8 mouse cellular contexts compared by ENCODE assay signal in the genomic region with DNA sequence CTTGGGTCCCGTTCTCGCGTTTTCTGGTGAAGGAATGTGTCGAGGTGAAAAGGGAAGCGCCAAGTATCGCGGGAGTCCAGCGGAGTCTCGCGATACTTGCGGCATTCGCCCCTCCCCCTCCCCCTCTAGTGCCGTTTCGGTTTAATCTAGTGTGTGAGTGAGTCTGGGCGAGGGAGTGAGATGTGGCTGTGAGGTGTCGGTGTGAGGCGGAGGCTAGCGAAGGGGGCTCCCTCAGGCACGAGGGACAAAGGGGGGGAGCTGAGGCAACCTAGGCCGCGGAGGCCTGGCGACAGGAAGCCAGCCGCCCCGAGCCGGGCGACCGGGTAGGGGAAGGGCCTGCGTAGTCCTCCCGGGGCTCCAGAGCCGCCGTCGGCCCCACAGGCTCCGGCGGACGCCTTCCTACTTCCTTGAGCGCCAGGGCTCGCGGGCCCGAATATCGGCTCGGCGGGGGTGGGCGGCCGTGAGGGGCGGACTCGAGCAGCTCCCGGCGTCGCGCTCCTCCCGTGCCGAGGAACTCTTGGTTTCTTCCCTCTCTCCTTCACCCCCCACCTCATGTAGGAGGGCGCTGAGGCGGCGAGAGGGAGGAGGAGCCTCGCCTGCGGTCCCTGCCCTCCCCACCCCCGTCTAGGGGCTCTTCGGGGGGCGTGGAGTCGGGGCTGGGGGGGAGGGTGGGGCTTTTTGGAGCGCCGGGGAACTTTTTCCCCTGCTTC. TPM values are rescaled to one million over a fixed set of nuclear protein-coding genes. Genes with fewer than 3 reads are reported as not detected.
A peak's percentile ranks its signal among the peaks of the same experiment; 100 is the strongest.
DNase-seq lines count a peak whose midpoint lies in the region; ATAC-seq and TF ChIP-seq lines count a peak whose summit lies in the region.

TSS of gene Cdk12 (plus strand) at position 419 of the 710 bp plus-strand sequence.

- H3K27me3 ChIP-seq in embryonic facial prominence, embryonic 15.5 days, result no peaks in the 10 kb centered on the region
- no peaks in the 10 kb centered on the region for H3K27me3 ChIP-seq in limb, embryonic 14.5 days (ENCODE audit: control insufficient read depth, insufficient read depth, low read length)
- no peaks in the 10 kb centered on the region for H3K27me3 ChIP-seq in midbrain, postnatal 0 days (ENCODE audit: insufficient read depth, low read length)

- H3K4me2 ChIP-seq in embryonic facial prominence, embryonic 15.5 days (replicated peaks), result peak within 1 kb of the TSS; percentile 77
- H3K4me2 ChIP-seq in limb, embryonic 14.5 days (replicated peaks; ENCODE audit: low read depth, low read length, severe bottlenecking), result peak within 1 kb of the TSS; percentile 90
- peak within 1 kb of the TSS; percentile 99 for H3K4me2 ChIP-seq in midbrain, postnatal 0 days (ENCODE audit: low read depth, low read length, poor library complexity, severe bottlenecking)

- H3K4me3 ChIP-seq in bone marrow, adult 2 months (replicated peaks; ENCODE audit: control insufficient read depth, low read depth, low read length), result peak within 1 kb of the TSS; percentile 94
- H3K4me3 ChIP-seq in embryonic facial prominence, embryonic 15.5 days (replicated peaks), result peak within 1 kb of the TSS; percentile 87
- H3K4me3 ChIP-seq in limb, embryonic 14.5 days (replicated peaks; ENCODE audit: low read length), result peak within 1 kb of the TSS; percentile 96
- H3K4me3 ChIP-seq in midbrain, postnatal 0 days (ENCODE audit: low read depth, low read length), result peak within 1 kb of the TSS; percentile 91

- peak within 1 kb of the TSS; percentile 99 for H3K9ac ChIP-seq in embryonic facial prominence, embryonic 15.5 days
- peak within 1 kb of the TSS; percentile 100 for H3K9ac ChIP-seq in limb, embryonic 14.5 days (ENCODE audit: low read depth, low read length, severe bottlenecking)
- H3K9ac ChIP-seq in midbrain, postnatal 0 days (replicated peaks; ENCODE audit: low read length, poor library complexity, severe bottlenecking), result peak within 1 kb of the TSS; percentile 100

- peak; percentile 98 for TF ChIP-seq POLR2A in bone marrow, adult 2 months (IDR thresholded peaks at IDR 0.05; ENCODE audit: borderline replicate concordance, control insufficient read depth, low read depth, low read length)
- peak; percentile 89; the same call in 1 of the 2 replicates for TF ChIP-seq POLR2A in limb, embryonic 14.5 days (IDR thresholded peaks at IDR 0.05; ENCODE audit: borderline replicate concordance, extremely low read depth, insufficient read depth, insufficient read length)

- ATAC-seq in embryonic facial prominence, embryonic 15.5 days (ENCODE audit: insufficient number of reproducible peaks, low FRiP score, low TSS enrichment, low read depth), result peak; percentile 93
- peak; percentile 93 for ATAC-seq in limb, embryonic 14.5 days (ENCODE audit: low FRiP score, low read depth)
- peak; percentile 94 for ATAC-seq in midbrain, postnatal 0 days (ENCODE audit: low FRiP score)

- under 1% methylated on average over 61 of the region's 63 CpGs for WGBS in bone marrow, adult 2 months
- WGBS in embryonic facial prominence, embryonic 15.5 days, result under 1% methylated on average over 54 of the region's 63 CpGs
- under 1% methylated on average over 51 of the region's 63 CpGs for WGBS in limb, embryonic 14.5 days
- under 1% methylated on average over 35 of the region's 63 CpGs for WGBS in midbrain, postnatal 0 days

- H3K4me1 ChIP-seq in bone marrow, adult 2 months (ENCODE audit: control insufficient read depth, insufficient read depth, low read length), result no peaks in the 10 kb centered on the region
- H3K4me1 ChIP-seq in embryonic facial prominence, embryonic 15.5 days, result peaks cover 14% of the 10 kb centered on the region
- H3K4me1 ChIP-seq in limb, embryonic 14.5 days (ENCODE audit: control insufficient read depth, insufficient read depth, low read length), result peaks cover 5% of the 10 kb centered on the region; the same call in 1 of the 2 replicates
- H3K4me1 ChIP-seq in midbrain, postnatal 0 days (ENCODE audit: insufficient read depth, low read length), result peaks cover 3% of the 10 kb centered on the region; the same call in 1 of the 2 replicates

- no peak for TF ChIP-seq CTCF in bone marrow, adult 2 months (IDR thresholded peaks at IDR 0.05; ENCODE audit: control insufficient read depth, insufficient read depth, low read length)
- no peak for TF ChIP-seq CTCF in midbrain, postnatal 0 days (IDR thresholded peaks at IDR 0.05)

- H3K36me3 ChIP-seq in embryonic facial prominence, embryonic 15.5 days, result no peaks in the 10 kb centered on the region
- peaks cover 5% of the 10 kb centered on the region; the same call in 1 of the 2 replicates for H3K36me3 ChIP-seq in limb, embryonic 14.5 days (ENCODE audit: control insufficient read depth, insufficient read depth, low read length)
- no peaks in the 10 kb centered on the region for H3K36me3 ChIP-seq in midbrain, postnatal 0 days (ENCODE audit: insufficient read depth, low read length)

- H3K9me3 ChIP-seq in embryonic facial prominence, embryonic 15.5 days (replicated peaks), result no peaks in the 10 kb centered on the region
- H3K9me3 ChIP-seq in limb, embryonic 14.5 days (ENCODE audit: control insufficient read depth, low read length), result no peaks in the 10 kb centered on the region
- no peaks in the 10 kb centered on the region for H3K9me3 ChIP-seq in midbrain, postnatal 0 days (ENCODE audit: low read length)

- DNase-seq in 416B (ENCODE audit: low read depth), result peak; percentile 99
- DNase-seq in heart, adult 8-10 months (ENCODE audit: low spot score), result peak; percentile 95
- peak; percentile 98 for DNase-seq in kidney, adult 9 months
- DNase-seq in limb, embryonic 14.5 days (ENCODE audit: low spot score), result peak; percentile 99
- peak; percentile 99 for DNase-seq in midbrain, postnatal 0 days (ENCODE audit: low spot score)
- peak; percentile 88 to 92 for DNase-seq in spleen, postnatal 14 days (ENCODE audit: low spot score in 2 of 2)

- peak within 1 kb of the TSS; percentile 99 for H3K27ac ChIP-seq in bone marrow, adult 2 months (ENCODE audit: control insufficient read depth, insufficient read depth, low read depth, low read length, poor library complexity)
- H3K27ac ChIP-seq in embryonic facial prominence, embryonic 15.5 days (replicated peaks), result peak within 1 kb of the TSS; percentile 100
- peak within 1 kb of the TSS; percentile 100 for H3K27ac ChIP-seq in limb, embryonic 14.5 days (replicated peaks; ENCODE audit: low read depth, low read length)
- H3K27ac ChIP-seq in midbrain, postnatal 0 days (ENCODE audit: low read depth, low read length), result peak within 1 kb of the TSS; percentile 100

RNA-seq across cellular contexts. Expression of gene Cdk12, which starts in this region (rescaled TPM):
- polyA plus RNA-seq in bone marrow, adult 2 months (2011; ENCODE audit: insufficient read depth, insufficient read length, low replicate concordance, missing spikeins), result 22.0 and 34.8 TPM in 2 replicates
- 9.9 and 10.6 TPM in 2 replicates for polyA plus RNA-seq in embryonic facial prominence, embryonic 15.5 days (2015; fragmentation: Nextera tagmentation; extraction: Ambion mirVana)
- total RNA-seq in heart, adult 8-10 months (2022), result 10 to 100 TPM; 20.1 to 22.5 (median 21.8) TPM
- 25.7 and 27.0 TPM in 2 replicates for polyA plus RNA-seq in limb, embryonic 14.5 days (2012; rRNA removed)
- 13.6 and 14.5 TPM in 2 replicates for polyA plus RNA-seq in limb, embryonic 14.5 days (2014; fragmentation: Nextera tagmentation; extraction: Ambion mirVana)
- 25.8 and 35.2 TPM in 2 replicates for total RNA-seq in midbrain, postnatal 0 days (2014; rRNA removed)
- polyA plus RNA-seq in midbrain, postnatal 0 days (2015; fragmentation: Nextera tagmentation; extraction: Ambion mirVana), result 3.7 and 5.7 TPM in 2 replicates

Comparison
In these comparisons a context has a peak if more than half of its experiments do, and no peak if none do; other contexts are left out.
1. Peak in every context shown above with its lines: DNase-seq, ATAC-seq, H3K4me3 ChIP-seq and H3K27ac ChIP-seq.